Mouse (Mus musculus): ENCODE data around the gene Abcd3.
A peak's percentile ranks its signal among the peaks of the same experiment; 100 is the strongest.

Gene Abcd3

GRCm38 (mm10) chr3:121814877-121815548, at the start of gene Abcd3:
Gene Abcd3, minus strand, starts transcription at chr3:121815302.
- DNase-seq, result peak; percentile 94 to 96

DNA sequence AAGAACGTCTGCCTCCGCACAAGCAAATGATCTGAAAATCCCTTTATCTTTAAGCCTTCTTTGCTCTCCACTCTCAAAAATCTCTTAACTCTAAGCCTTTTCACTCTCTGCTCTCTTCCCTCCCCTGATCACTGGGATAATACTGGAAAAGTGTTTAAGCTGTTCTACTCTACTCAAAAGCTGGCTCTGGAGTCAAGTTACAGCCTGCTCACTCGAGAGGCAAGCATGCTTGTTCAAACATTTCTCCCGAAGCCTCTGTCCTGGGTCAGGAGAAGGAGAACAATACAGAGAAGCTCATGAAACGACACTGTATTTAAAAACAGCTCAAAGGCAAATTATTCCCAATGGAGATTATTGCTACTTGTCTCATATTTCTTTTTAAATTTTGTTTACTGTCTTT, 44.0 kb upstream of the Abcd3 start:
- no peak for DNase-seq

- no peak for DNase-seq
Observed at GRCm38 (mm10) chr3:121856131-121856530, 41.0 kb upstream of the Abcd3 start.

DNA sequence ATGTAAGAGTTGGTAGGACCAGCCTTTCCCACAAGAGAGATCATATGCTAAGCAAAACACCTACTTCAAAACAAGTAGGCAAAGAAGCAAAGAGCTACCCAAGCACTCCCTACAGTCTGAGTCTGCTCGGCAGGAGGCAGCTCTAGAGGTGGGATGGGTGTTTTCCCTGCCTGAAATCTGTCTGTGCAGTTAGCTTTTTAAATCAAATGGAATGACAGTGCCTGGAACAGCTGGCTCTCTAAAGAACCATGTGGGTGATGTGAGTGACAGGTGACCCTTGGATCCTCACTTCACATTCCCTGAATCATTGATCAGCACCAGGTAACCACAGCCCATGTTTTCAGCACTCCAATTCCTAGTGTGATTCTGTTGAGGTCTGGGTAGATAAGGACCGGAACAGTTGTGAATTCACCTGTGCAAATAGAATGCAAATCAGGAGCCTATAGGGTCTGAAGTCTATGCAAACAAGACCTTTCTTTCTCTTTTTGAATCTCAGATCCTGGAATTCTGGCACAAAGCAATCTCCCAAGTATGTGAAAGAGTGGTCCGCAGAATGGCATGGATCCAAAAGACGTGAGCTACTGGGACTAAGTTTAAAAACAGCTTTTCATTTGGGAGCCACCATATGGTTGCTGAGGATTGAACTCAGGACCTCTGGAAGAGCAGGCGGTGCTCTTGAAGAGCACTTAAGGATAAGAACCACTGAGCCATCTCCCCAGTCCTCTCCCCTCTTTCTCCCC, 38.8 kb upstream of the Abcd3 start:
- no peak for DNase-seq

GRCm38 (mm10) chr3:121852074-121852826, 37.1 kb upstream of the Abcd3 start:
- no peak for DNase-seq

DNA sequence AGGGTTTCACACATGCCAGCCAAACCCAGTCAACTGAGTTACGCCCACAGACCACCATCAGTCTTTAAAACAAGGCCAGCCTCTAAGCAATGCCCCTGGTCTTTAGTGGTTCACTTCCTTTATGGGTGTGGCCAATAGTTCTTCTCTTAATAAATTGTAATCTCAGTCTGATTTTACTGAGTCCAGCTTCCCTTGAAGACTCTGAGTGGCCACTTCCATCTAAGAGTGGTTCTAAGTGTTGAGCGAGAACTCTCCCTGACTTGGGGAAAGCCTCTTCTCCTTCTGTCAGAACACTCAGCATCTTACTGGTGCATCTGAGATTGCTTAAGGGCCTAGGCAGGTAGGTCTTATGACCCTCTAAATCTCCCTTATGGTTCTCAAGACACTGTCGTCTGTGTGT, 35.9 kb upstream of the Abcd3 start:
- DNase-seq, result no peak

DNA sequence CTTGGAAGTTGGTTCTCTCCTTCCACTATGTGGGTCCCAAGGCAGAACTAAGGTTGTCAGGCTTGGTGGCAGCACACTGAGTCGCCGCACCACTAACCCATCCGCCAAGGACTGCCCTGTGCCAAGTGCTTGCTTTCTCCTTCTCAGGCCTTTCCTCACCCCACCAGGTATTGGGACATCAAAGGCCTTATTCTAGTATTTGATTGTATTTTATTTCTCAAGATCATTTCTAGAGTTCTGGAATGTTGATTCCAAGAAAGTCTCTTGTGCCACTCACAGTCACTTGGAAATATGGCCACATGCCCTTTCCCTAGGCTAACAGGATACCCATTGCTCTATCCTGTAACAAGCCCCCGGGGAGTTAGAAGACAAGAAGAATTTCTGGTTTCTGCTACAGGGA, 35.3 kb upstream of the Abcd3 start:
- no peak for DNase-seq

- DNase-seq, result no peak
Observed at GRCm38 (mm10) chr3:121847296-121847695, 32.2 kb upstream of the Abcd3 start.

GRCm38 (mm10) chr3:121844658-121845057, 29.6 kb upstream of the Abcd3 start:
- DNase-seq, result no peak

GRCm38 (mm10) chr3:121844013-121844412, 28.9 kb upstream of the Abcd3 start:
- no peak for DNase-seq

DNA sequence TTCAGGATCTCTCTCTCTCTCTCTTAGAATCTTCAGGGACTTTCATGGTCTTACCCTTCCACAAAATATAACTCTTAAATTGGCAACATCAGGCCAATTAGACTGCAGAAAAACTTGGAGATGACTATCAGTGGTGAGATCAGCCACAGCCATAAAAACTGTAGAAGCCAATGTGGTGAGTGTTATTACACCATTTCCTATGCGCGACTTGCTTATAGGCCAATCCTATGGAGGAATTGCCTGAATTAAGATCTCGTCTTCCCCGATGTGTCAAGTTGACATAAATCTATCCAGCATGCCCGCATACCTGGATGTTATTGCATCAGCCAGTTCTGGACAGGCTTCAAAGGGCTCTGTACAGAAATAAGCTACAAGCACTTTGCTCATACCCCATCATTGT, 28.2 kb upstream of the Abcd3 start:
- no peak for DNase-seq

DNA sequence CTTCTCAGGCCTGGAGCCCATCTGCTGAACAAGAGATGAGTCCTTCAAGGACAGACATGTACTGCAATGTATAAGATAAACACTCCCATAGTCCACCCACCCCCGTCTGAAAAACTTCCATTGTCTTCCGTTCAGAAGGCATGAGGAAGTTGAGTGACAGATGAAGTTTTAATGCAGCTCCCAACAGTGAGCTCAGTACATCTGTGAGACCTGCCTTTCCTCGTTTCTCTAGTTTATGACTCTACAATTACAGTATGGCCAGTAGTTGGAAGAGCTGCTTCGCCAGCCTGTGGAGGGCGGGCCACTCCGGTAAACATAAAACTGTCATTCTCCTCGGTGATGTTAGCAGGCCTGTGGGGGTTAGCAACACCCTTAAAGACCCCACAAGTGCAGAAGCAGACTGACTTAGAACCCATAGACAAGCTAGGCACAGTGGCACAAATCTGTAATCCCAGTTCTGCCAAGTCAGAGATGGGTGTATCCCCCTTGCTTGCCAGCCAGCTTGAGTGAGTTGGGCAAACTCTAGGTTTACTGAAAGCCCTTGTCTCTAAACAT, 27.3 kb upstream of the Abcd3 start:
- no peak for DNase-seq

DNA sequence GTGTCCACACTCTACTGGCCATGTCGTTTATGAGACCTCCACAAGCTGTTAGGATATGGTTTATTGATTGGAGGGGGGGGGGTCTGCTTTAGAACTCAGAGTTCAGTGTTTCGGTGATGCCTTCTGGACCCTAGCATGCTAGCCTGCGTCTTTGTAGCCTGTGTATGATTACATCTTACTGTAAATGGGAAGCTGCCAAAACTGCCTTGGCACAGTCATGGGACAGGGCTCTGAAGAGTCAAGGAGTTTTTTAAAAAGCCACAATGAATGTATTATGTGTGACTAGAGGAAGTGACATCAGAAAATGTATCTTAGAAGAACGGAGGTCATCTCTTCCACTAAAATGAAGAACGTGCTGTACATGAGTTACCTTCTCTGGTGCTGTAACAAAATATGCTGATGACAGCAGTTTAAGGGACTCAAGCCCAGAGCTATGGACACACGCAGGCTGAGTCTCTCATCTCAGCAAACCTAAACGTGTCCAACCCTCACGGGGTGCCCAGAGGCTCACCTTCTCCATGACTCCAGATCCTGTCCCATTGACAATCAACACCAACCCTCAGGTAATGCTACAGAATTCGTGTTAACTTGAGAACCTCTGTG, 26.4 kb upstream of the Abcd3 start:
- DNase-seq, result no peak

GRCm38 (mm10) chr3:121840351-121840750, 25.2 kb upstream of the Abcd3 start:
- DNase-seq, result no peak

DNA sequence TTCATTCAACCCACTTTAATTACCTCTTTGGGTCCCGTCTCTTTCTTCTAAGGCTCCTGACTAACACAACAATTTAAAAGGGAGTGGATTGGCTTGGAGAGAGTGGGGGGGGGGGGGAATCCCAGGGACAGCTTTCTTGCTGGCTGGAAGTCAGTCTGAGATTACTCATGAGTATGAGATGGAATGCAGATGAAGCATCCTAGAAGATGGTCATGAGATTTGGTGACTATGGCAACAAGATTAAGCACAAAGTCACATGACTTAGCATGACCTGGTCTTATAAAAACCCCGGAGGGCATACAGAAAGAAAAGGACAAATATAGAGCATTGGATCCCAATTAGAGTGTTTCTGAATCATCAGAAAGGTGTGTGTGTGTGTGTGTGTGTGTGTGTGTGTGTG, 19.6 kb upstream of the Abcd3 start:
- no peak for DNase-seq

- DNase-seq, result no peak
Observed at GRCm38 (mm10) chr3:121834250-121834649, 19.1 kb upstream of the Abcd3 start.

- DNase-seq, result no peak
Observed at GRCm38 (mm10) chr3:121825092-121825491, 10.0 kb upstream of the Abcd3 start.

GRCm38 (mm10) chr3:121824319-121824718, 9.2 kb upstream of the Abcd3 start:
- DNase-seq, result no peak

GRCm38 (mm10) chr3:121822643-121823042, 7.5 kb upstream of the Abcd3 start:
- DNase-seq, result no peak

- DNase-seq, result no peak
Observed at GRCm38 (mm10) chr3:121821559-121822143, 6.5 kb upstream of the Abcd3 start.

DNA sequence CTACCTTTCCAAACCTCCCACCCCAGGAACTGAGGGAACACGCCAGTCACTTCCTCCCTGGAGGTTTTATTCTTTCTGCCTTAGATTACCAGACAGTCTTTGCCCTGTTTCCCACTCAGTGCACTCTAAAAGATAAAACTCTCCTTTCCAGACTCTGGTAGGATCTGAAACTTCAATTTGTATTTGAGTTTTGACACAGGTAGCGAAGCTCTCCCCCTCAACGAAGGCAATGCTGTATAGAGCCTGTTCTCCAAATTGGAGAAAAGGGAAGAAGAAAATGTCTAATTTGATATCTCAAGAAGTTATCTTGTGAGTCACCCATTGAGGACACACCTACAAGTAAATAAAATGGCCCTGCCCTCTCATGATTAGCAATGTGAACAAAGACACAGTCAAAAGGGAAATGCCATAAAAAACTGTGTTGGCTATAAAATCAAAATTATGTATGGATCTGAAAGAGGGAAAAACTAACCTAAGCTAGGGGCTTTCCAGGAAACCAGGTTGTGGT, 4.6 kb upstream of the Abcd3 start:
- DNase-seq, result no peak

DNA sequence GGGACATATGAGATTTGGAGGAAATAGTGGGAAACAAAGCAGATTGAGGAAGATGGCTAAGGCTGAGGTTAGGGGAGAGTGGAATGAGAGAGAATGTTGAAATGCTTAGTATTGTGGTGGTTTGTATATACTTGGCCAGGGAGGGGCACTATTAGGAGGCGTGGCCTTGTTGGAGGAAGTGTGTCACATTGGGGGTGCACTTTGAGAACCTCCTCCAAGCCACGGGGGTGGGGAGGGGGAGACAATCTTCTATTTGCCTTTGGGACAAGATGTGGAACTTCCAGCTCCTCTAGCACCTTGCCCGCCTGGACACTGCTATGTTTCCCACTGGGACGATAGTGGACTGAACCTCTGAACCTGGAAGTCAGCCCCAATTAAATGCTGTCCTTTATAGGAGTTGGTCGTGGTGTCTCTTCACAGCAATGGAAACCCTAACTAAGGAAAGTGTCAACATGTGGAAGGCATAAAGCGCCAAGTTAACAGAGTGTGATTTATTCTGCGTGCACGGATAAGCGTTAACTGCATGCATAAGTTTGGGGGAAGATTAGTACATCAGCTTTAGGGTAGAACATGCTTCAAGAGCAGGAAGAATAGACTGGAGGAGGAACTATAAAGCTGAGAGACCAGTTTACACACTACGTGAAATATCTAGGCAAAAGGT, 3.8 kb upstream of the Abcd3 start:
- no peak for DNase-seq
